Mouse (Mus musculus) spleen, adult 2 months (tissue): Measurements from ENCODE around the gene Slit3.

Experiments
- CTCF ChIP-seq: fragments of 200-500 bp; IDR thresholded peaks from 2 replicates; pipeline ENCODE4 v1.5.1; 2011; ENCODE audit warnings: mild to moderate bottlenecking, inconsistent platforms; ENCODE audit not compliant: insufficient read depth, insufficient read length, insufficient replicate concordance; ENCODE audit errors: extremely low read depth
- POLR2A ChIP-seq: fragments of 200-500 bp; IDR thresholded peaks from 2 replicates; pipeline ENCODE4 v1.6.1; 2011; ENCODE audit warnings: low read depth, low read length, inconsistent platforms

DNA sequence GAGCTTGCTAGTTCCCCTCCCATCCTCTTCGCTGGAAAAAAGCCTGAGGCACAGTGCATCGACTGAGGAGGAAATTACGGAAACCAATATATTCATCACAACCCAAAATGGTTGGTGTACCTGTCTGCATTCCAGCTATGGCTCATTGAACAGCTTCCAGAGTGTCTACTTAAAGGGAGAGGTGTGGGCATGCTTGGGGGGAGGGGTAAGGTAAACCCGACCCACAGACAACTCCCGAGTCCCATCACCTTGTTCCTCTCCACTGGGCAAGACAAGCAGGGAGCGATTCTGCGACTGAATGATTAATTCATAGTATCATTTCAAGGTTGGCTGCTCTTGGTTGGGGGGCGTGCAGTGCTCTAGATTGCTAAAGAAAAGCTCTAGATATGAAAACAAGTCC is 310.1 kb downstream of the Slit3 start:
- TF ChIP-seq CTCF (no peak), POLR2A (no peak)
